Mouse (Mus musculus): Measurements from ENCODE around the gene Usp35.

Gene Usp35

GRCm38 (mm10) chr7:97331726-97332666 is at the start of gene Usp35, which contains the start of gene Kctd21:
TSS of gene Usp35 (minus strand) at chr7:97332020.
TSS of gene Kctd21 (plus strand) at chr7:97332327.
- peak; percentile 90 to 95 for DNase-seq (ENCODE audit: low spot score in 2 of 2)

GRCm38 (mm10) chr7:97380500-97381123 is 48.8 kb upstream of the Usp35 start:
- no peak for DNase-seq (ENCODE audit: low spot score in 2 of 2)

- no peak for DNase-seq (ENCODE audit: low spot score in 2 of 2)
Measured at GRCm38 (mm10) chr7:97379304-97379703, 47.5 kb upstream of the Usp35 start.

- DNase-seq (ENCODE audit: low spot score in 2 of 2) = no peak
Measured at GRCm38 (mm10) chr7:97375906-97376305, 44.1 kb upstream of the Usp35 start.

GRCm38 (mm10) chr7:97375101-97375500 is 43.3 kb upstream of the Usp35 start:
- no peak for DNase-seq (ENCODE audit: low spot score in 2 of 2)

- no peak for DNase-seq (ENCODE audit: low spot score in 2 of 2)
Measured at GRCm38 (mm10) chr7:97365887-97366286, 34.1 kb upstream of the Usp35 start.

GRCm38 (mm10) chr7:97361467-97361866 is 29.6 kb upstream of the Usp35 start:
- DNase-seq (ENCODE audit: low spot score in 2 of 2) = peak; percentile 58 to 79

GRCm38 (mm10) chr7:97360955-97361354 is 29.1 kb upstream of the Usp35 start:
- DNase-seq (ENCODE audit: low spot score in 2 of 2) = no peak

- DNase-seq (ENCODE audit: low spot score in 2 of 2) = no peak
Measured at GRCm38 (mm10) chr7:97360166-97360565, 28.3 kb upstream of the Usp35 start.

- DNase-seq (ENCODE audit: low spot score in 2 of 2) = no peak
Measured at GRCm38 (mm10) chr7:97358347-97358746, 26.5 kb upstream of the Usp35 start.

- DNase-seq (ENCODE audit: low spot score in 2 of 2) = no peak
Measured at GRCm38 (mm10) chr7:97357840-97358239, 26.0 kb upstream of the Usp35 start.

GRCm38 (mm10) chr7:97356875-97357276 is 25.1 kb upstream of the Usp35 start:
- no peak for DNase-seq (ENCODE audit: low spot score in 2 of 2)

GRCm38 (mm10) chr7:97356253-97356652 is 24.4 kb upstream of the Usp35 start:
- DNase-seq (ENCODE audit: low spot score in 2 of 2) = no peak

GRCm38 (mm10) chr7:97355068-97355841 is 23.4 kb upstream of the Usp35 start:
- DNase-seq (ENCODE audit: low spot score in 2 of 2) = no peak

- DNase-seq (ENCODE audit: low spot score in 2 of 2) = no peak
Measured at GRCm38 (mm10) chr7:97353356-97353755, 21.5 kb upstream of the Usp35 start.

GRCm38 (mm10) chr7:97351792-97352513 is 20.1 kb upstream of the Usp35 start:
- no peak for DNase-seq (ENCODE audit: low spot score in 2 of 2)

GRCm38 (mm10) chr7:97350891-97351290 is 19.1 kb upstream of the Usp35 start:
- DNase-seq (ENCODE audit: low spot score in 2 of 2) = no peak

GRCm38 (mm10) chr7:97349438-97349837 is 17.6 kb upstream of the Usp35 start:
- no peak for DNase-seq (ENCODE audit: low spot score in 2 of 2)

GRCm38 (mm10) chr7:97348836-97349235 is 17.0 kb upstream of the Usp35 start:
- no peak for DNase-seq (ENCODE audit: low spot score in 2 of 2)

GRCm38 (mm10) chr7:97348318-97348717 is 16.5 kb upstream of the Usp35 start:
- DNase-seq (ENCODE audit: low spot score in 2 of 2) = no peak

GRCm38 (mm10) chr7:97347464-97347863 is 15.6 kb upstream of the Usp35 start:
- DNase-seq (ENCODE audit: low spot score in 2 of 2) = no peak

GRCm38 (mm10) chr7:97346822-97347166 is 15.0 kb upstream of the Usp35 start:
- DNase-seq (ENCODE audit: low spot score in 2 of 2) = no peak
